Mouse (Mus musculus): ENCODE data around the gene Zfp326. TPM values are rescaled to one million over a fixed set of nuclear protein-coding genes. Genes with fewer than 3 reads are reported as not detected.

The Zfp326 gene
- polyA plus RNA-seq (2015; fragmentation: Nextera tagmentation; extraction: Ambion mirVana), result 18.6 and 19.1 TPM in 2 replicates

GRCm38 (mm10) chr5:105876068-105876924, at the start of gene Zfp326:
TSS of gene Zfp326 (plus strand) at chr5:105876565.

Other genes starting within 250 kb of the Zfp326 start
- gene Lrrc8d, start 176.6 kb upstream of the Zfp326 start, polyA plus RNA-seq (2015; fragmentation: Nextera tagmentation; extraction: Ambion mirVana), result 8.1 and 8.3 TPM in 2 replicates

Measured in skeletal muscle tissue, postnatal 0 days (tissue).